Mouse (Mus musculus): ENCODE results near the gene Kndc1. TPM values are rescaled to one million over a fixed set of nuclear protein-coding genes. Genes with fewer than 3 reads are reported as not detected.

The Kndc1 gene
- polyA plus RNA-seq, 2 experiments, result 0.01 TPM; not detected in 1

GRCm38 (mm10) chr7:139916345-139916744 is 21.8 kb downstream of the Kndc1 start:
- Histone ChIP-seq H3K27ac (no peak overlapping the region), H3K4me3 (ENCODE audit: insufficient read depth in 1 of 2, low read depth in 2 of 2, low read length in 2 of 2) (no peak overlapping the region), H3K4me2 (ENCODE audit: low read depth) (no peak overlapping the region), H3K27me3 (ENCODE audit: control insufficient read depth, insufficient read depth, low read length) (peaks cover 13% of the 10 kb centered on the region), H3K9me3 (ENCODE audit: control insufficient read depth, low read length) (no peaks in the 10 kb centered on the region), H3K36me3 (replicated peaks; ENCODE audit: control insufficient read depth, insufficient read depth, low read depth) (no peaks in the 10 kb centered on the region), H3K4me1 (replicated peaks; ENCODE audit: control insufficient read depth in 2 of 2, insufficient read depth in 2 of 2, low read length in 1 of 2) (no peaks in the 10 kb centered on the region), H3K9ac (replicated peaks) (no peak overlapping the region)
- peak; percentile 35; the same call in 1 of the 2 replicates for TF ChIP-seq CTCF (IDR thresholded peaks at IDR 0.05; ENCODE audit: low read depth)
- TF ChIP-seq EP300 (IDR thresholded peaks at IDR 0.05; ENCODE audit: low read depth), result no peak
- ATAC-seq (ENCODE audit: insufficient read depth) (no peak), DNase-seq (ENCODE audit: low read depth in 3 of 3, low spot score in 3 of 3) (no peak)
- 0% methylated on average over 1 of the region's 1 CpGs for WGBS (ENCODE audit: insufficient replicate concordance)

- WGBS (ENCODE audit: insufficient replicate concordance), result 50% methylated on average over 4 of the region's 4 CpGs
- TF ChIP-seq CTCF (IDR thresholded peaks at IDR 0.05; ENCODE audit: low read depth), result no peak
- no peak for DNase-seq (ENCODE audit: low read depth in 3 of 3, low spot score in 3 of 3)
- H3K27me3 ChIP-seq (ENCODE audit: control insufficient read depth, insufficient read depth, low read length), result peaks cover 11% of the 10 kb centered on the region
- no peak overlapping the region for H3K27ac ChIP-seq
- no peak overlapping the region for H3K9ac ChIP-seq (replicated peaks)
- no peak overlapping the region for H3K4me3 ChIP-seq (ENCODE audit: insufficient read depth in 1 of 2, low read depth in 2 of 2, low read length in 2 of 2)
- H3K4me1 ChIP-seq (replicated peaks; ENCODE audit: control insufficient read depth in 2 of 2, insufficient read depth in 2 of 2, low read length in 1 of 2), result no peaks in the 10 kb centered on the region
- no peaks in the 10 kb centered on the region for H3K9me3 ChIP-seq (ENCODE audit: control insufficient read depth, low read length)
- H3K36me3 ChIP-seq (replicated peaks; ENCODE audit: control insufficient read depth, insufficient read depth, low read depth), result no peaks in the 10 kb centered on the region
- ATAC-seq (ENCODE audit: insufficient read depth), result no peak
- no peak overlapping the region for H3K4me2 ChIP-seq (ENCODE audit: low read depth)
Measured at GRCm38 (mm10) chr7:139918262-139918661, 23.8 kb downstream of the Kndc1 start.

GRCm38 (mm10) chr7:139930732-139931131 is 36.2 kb downstream of the Kndc1 start:
- TF ChIP-seq EP300 (IDR thresholded peaks at IDR 0.05; ENCODE audit: low read depth) (no peak), CTCF (IDR thresholded peaks at IDR 0.05; ENCODE audit: low read depth) (peak; percentile 78)
- H3K4me1 ChIP-seq (replicated peaks; ENCODE audit: control insufficient read depth in 2 of 2, insufficient read depth in 2 of 2, low read length in 1 of 2), result no peaks in the 10 kb centered on the region
- ATAC-seq (ENCODE audit: insufficient read depth), result 0 out of 2 replicates have a peak, but pooled peaks have one; percentile 26
- DNase-seq (ENCODE audit: low read depth in 3 of 3, low spot score in 3 of 3), result peak in 1 of 3 experiments; percentile 14
- 20% methylated on average over 11 of the region's 11 CpGs for WGBS (ENCODE audit: insufficient replicate concordance)
- H3K27ac ChIP-seq, result no peak overlapping the region
- no peaks in the 10 kb centered on the region for H3K36me3 ChIP-seq (replicated peaks; ENCODE audit: control insufficient read depth, insufficient read depth, low read depth)
- no peaks in the 10 kb centered on the region for H3K9me3 ChIP-seq (ENCODE audit: control insufficient read depth, low read length)
- no peak overlapping the region for H3K4me3 ChIP-seq (ENCODE audit: insufficient read depth in 1 of 2, low read depth in 2 of 2, low read length in 2 of 2)
- no peaks in the 10 kb centered on the region for H3K27me3 ChIP-seq (ENCODE audit: control insufficient read depth, insufficient read depth, low read length)
- H3K9ac ChIP-seq (replicated peaks), result no peak overlapping the region
- H3K4me2 ChIP-seq (ENCODE audit: low read depth), result no peak overlapping the region

- H3K9me3 ChIP-seq (ENCODE audit: control insufficient read depth, low read length), result no peaks in the 10 kb centered on the region
- H3K4me3 ChIP-seq (ENCODE audit: insufficient read depth in 1 of 2, low read depth in 2 of 2, low read length in 2 of 2), result no peak overlapping the region
- peaks cover 3% of the 10 kb centered on the region for H3K27me3 ChIP-seq (ENCODE audit: control insufficient read depth, insufficient read depth, low read length)
- no peak overlapping the region for H3K27ac ChIP-seq
- 63% methylated on average over 10 of the region's 10 CpGs for WGBS (ENCODE audit: insufficient replicate concordance)
- H3K4me1 ChIP-seq (replicated peaks; ENCODE audit: control insufficient read depth in 2 of 2, insufficient read depth in 2 of 2, low read length in 1 of 2), result no peaks in the 10 kb centered on the region
- H3K4me2 ChIP-seq (ENCODE audit: low read depth), result no peak overlapping the region
- no peak overlapping the region for H3K9ac ChIP-seq (replicated peaks)
- TF ChIP-seq EP300 (IDR thresholded peaks at IDR 0.05; ENCODE audit: low read depth) (no peak), CTCF (IDR thresholded peaks at IDR 0.05; ENCODE audit: low read depth) (no peak)
- ATAC-seq (ENCODE audit: insufficient read depth) (no peak), DNase-seq (ENCODE audit: low read depth in 3 of 3, low spot score in 3 of 3) (no peak)
- no peaks in the 10 kb centered on the region for H3K36me3 ChIP-seq (replicated peaks; ENCODE audit: control insufficient read depth, insufficient read depth, low read depth)
Measured at GRCm38 (mm10) chr7:139936705-139937104, 42.2 kb downstream of the Kndc1 start.

- Histone ChIP-seq H3K27ac (no peak overlapping the region), H3K4me2 (ENCODE audit: low read depth) (no peak overlapping the region), H3K4me3 (ENCODE audit: insufficient read depth in 1 of 2, low read depth in 2 of 2, low read length in 2 of 2) (no peak overlapping the region), H3K27me3 (ENCODE audit: control insufficient read depth, insufficient read depth, low read length) (peaks cover 8% of the 10 kb centered on the region), H3K9ac (replicated peaks) (no peak overlapping the region), H3K9me3 (ENCODE audit: control insufficient read depth, low read length) (no peaks in the 10 kb centered on the region), H3K4me1 (replicated peaks; ENCODE audit: control insufficient read depth in 2 of 2, insufficient read depth in 2 of 2, low read length in 1 of 2) (no peaks in the 10 kb centered on the region), H3K36me3 (replicated peaks; ENCODE audit: control insufficient read depth, insufficient read depth, low read depth) (no peaks in the 10 kb centered on the region)
- DNase-seq (ENCODE audit: low read depth in 3 of 3, low spot score in 3 of 3) (no peak), ATAC-seq (ENCODE audit: insufficient read depth) (no peak)
- no peak for TF ChIP-seq CTCF (IDR thresholded peaks at IDR 0.05; ENCODE audit: low read depth)
- TF ChIP-seq EP300 (IDR thresholded peaks at IDR 0.05; ENCODE audit: low read depth), result no peak
- 49% methylated on average over 3 of the region's 3 CpGs for WGBS (ENCODE audit: insufficient replicate concordance)
Measured at GRCm38 (mm10) chr7:139937138-139937537, 42.6 kb downstream of the Kndc1 start.

Measured in liver, embryonic 14.5 days (tissue).